Mouse (Mus musculus): ENCODE measurements at regions not wholly inside any gene's neighbourhood (a gene's known extent, or its start where the extent isn't known, plus 50 kb on each side); places are given as distances from the start of the nearest gene placed in this dataset.
"Not testable (repeated sequence)": the region's sequence is repeated elsewhere in the genome, so short reads cannot be mapped to it uniquely, and the experiment has no call there.

DNA sequence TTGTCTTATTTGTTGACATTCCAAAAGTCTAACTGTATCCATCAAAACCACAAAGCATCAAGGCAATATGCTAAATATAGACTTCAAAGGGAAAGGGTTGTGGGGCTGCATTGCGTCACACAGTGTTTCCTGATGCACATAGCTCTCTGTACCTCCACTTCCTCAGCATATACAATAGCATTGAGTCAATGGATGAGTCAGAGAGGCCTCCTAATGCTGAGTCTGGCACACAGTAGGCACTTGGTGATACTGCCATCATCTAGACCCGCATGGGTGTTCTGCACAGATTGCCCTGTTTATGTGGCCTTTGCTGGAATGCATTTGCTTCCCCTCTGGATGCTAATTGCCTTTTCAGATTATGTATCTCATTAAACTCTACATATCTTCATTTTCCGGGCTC lies 91.0 kb upstream of the Dpp6 start:
- no peak for ATAC-seq (ENCODE audit: insufficient read depth, low FRiP score, low TSS enrichment)
- Histone ChIP-seq H3K4me3 (ENCODE audit: low read depth, low read length) (no peak overlapping the region), H3K9me3 (ENCODE audit: control insufficient read depth, low read length) (no peaks in the 10 kb centered on the region), H3K4me1 (ENCODE audit: control insufficient read depth, insufficient read depth, low read length) (no peaks in the 10 kb centered on the region), H3K36me3 (ENCODE audit: control insufficient read depth, insufficient read depth, low read length) (no peaks in the 10 kb centered on the region), H3K27ac (ENCODE audit: low read depth, low read length) (no peak overlapping the region), H3K4me2 (ENCODE audit: low read depth) (no peak overlapping the region), H3K27me3 (ENCODE audit: control insufficient read depth, insufficient read depth, low read length) (no peaks in the 10 kb centered on the region), H3K9ac (ENCODE audit: low read length) (no peak overlapping the region)
- 87% methylated on average over 3 of the region's 3 CpGs for WGBS
- no peak for DNase-seq (ENCODE audit: low spot score)

- not testable (repeated sequence) for H3K9me3 ChIP-seq (ENCODE audit: control insufficient read depth, low read length); ATAC-seq (ENCODE audit: insufficient read depth, low FRiP score, low TSS enrichment)
Measured at GRCm38 (mm10) chr5:26751196-26751595, 65.8 kb upstream of the Dpp6 start.

GRCm38 (mm10) chr5:26751601-26752305 lies 65.2 kb upstream of the Dpp6 start:
- H3K4me3 ChIP-seq (ENCODE audit: low read depth, low read length); DNase-seq (ENCODE audit: low spot score); H3K27me3 ChIP-seq (ENCODE audit: control insufficient read depth, insufficient read depth, low read length); H3K4me2 ChIP-seq (ENCODE audit: low read depth); H3K9ac ChIP-seq (ENCODE audit: low read length); H3K27ac ChIP-seq (ENCODE audit: low read depth, low read length); ATAC-seq (ENCODE audit: insufficient read depth, low FRiP score, low TSS enrichment); H3K4me1 ChIP-seq (ENCODE audit: control insufficient read depth, insufficient read depth, low read length); H3K9me3 ChIP-seq (ENCODE audit: control insufficient read depth, low read length); H3K36me3 ChIP-seq (ENCODE audit: control insufficient read depth, insufficient read depth, low read length): not testable (repeated sequence)
- 84% methylated on average over 6 of the region's 6 CpGs for WGBS

More at GRCm38 (mm10) chr5:26751196-26751595, 65.8 kb upstream of the Dpp6 start:
- H3K27me3 ChIP-seq (ENCODE audit: control insufficient read depth, insufficient read depth, low read length); H3K36me3 ChIP-seq (ENCODE audit: control insufficient read depth, insufficient read depth, low read length); H3K27ac ChIP-seq (ENCODE audit: low read depth, low read length); DNase-seq (ENCODE audit: low spot score); H3K4me2 ChIP-seq (ENCODE audit: low read depth); H3K9ac ChIP-seq (ENCODE audit: low read length); H3K4me1 ChIP-seq (ENCODE audit: control insufficient read depth, insufficient read depth, low read length); H3K4me3 ChIP-seq (ENCODE audit: low read depth, low read length): not testable (repeated sequence)
- WGBS: 91% methylated on average over 6 of the region's 6 CpGs

DNA sequence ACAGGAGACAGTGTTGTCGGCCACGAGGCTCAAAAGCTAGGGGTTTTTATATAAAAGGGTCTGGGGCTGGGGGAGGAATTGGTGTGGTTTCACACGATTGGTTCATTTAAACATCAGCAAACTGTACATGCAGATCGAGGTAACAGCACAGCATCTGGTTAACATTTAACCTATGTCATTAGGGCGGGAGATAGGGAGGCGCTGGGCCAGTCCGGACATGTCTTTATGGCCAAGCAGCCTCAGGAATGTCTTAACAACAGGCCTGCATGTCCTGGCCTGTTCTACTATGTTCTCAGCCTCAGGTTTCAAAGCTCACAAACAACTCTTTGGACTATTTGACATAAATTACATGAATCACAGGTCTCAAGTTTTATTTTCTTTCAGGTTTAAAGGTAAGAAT lies 62.9 kb upstream of the Dpp6 start:
- ATAC-seq (ENCODE audit: insufficient read depth, low FRiP score, low TSS enrichment); H3K4me1 ChIP-seq (ENCODE audit: control insufficient read depth, insufficient read depth, low read length); H3K36me3 ChIP-seq (ENCODE audit: control insufficient read depth, insufficient read depth, low read length); H3K4me3 ChIP-seq (ENCODE audit: low read depth, low read length); H3K9ac ChIP-seq (ENCODE audit: low read length); H3K4me2 ChIP-seq (ENCODE audit: low read depth); DNase-seq (ENCODE audit: low spot score); H3K27me3 ChIP-seq (ENCODE audit: control insufficient read depth, insufficient read depth, low read length); H3K9me3 ChIP-seq (ENCODE audit: control insufficient read depth, low read length); H3K27ac ChIP-seq (ENCODE audit: low read depth, low read length): not testable (repeated sequence)
- 77% methylated on average over 7 of the region's 7 CpGs for WGBS

Measured in neural tube, embryonic 11.5 days (tissue).